Mouse (Mus musculus) liver, adult 2 months (tissue): Measurements from ENCODE around the gene Pnmal2. TPM values are rescaled to one million over a fixed set of nuclear protein-coding genes. Genes with fewer than 3 reads are reported as not detected.

ENCODE experiments used
- DNase-seq: peaks from one replicate; pipeline ENCODE4 v3.0.0-alpha.2; 2011; ENCODE audit warnings: low read depth, low spot score; ENCODE audit errors: extremely low read depth
- H3K27ac ChIP-seq: fragments of 200-500 bp; replicated peaks from 2 replicates; pipeline ENCODE4 v1.5.1; 2012; ENCODE audit warnings: low read depth, mild to moderate bottlenecking, control low read depth, inconsistent platforms, low read length; ENCODE audit not compliant: insufficient read depth
- H3K27me3 ChIP-seq: fragments of 200-500 bp; 2 replicates; pipeline ENCODE4 v1.6.1; 2012; ENCODE audit warnings: mild to moderate bottlenecking, moderate library complexity, low read length, inconsistent platforms; ENCODE audit not compliant: control insufficient read depth, insufficient read depth
- H3K36me3 ChIP-seq: fragments of 200-500 bp; 2 replicates; pipeline ENCODE4 v1.6.1; 2012; ENCODE audit warnings: low read length, inconsistent platforms; ENCODE audit not compliant: control insufficient read depth, insufficient read depth
- H3K4me1 ChIP-seq: fragments of 200-500 bp; 2 replicates; pipeline ENCODE4 v1.6.1; 2011; ENCODE audit warnings: low read length; ENCODE audit not compliant: control insufficient read depth, insufficient read depth
- H3K4me3 ChIP-seq: fragments of 200-500 bp; 2 replicates; pipeline ENCODE4 v1.5.1; 2011; ENCODE audit warnings: low read depth, mild to moderate bottlenecking, control low read depth, low read length, moderate library complexity; ENCODE audit not compliant: insufficient read depth
- H3K79me2 ChIP-seq: fragments of 200-500 bp; 2 replicates; pipeline ENCODE4 v1.6.1; 2012; ENCODE audit warnings: inconsistent platforms, mild to moderate bottlenecking, low read length, moderate library complexity; ENCODE audit not compliant: control insufficient read depth, insufficient read depth
- H3K9ac ChIP-seq: fragments of 200-500 bp; 2 replicates; pipeline ENCODE4 v1.6.1; 2012; ENCODE audit warnings: low read depth, mild to moderate bottlenecking, control low read depth, inconsistent platforms, low read length
- CTCF ChIP-seq: fragments of 200-500 bp; IDR thresholded peaks from 2 replicates; pipeline ENCODE4 v1.5.1; 2011; ENCODE audit warnings: low read depth, low read length, control low read depth
- POLR2A ChIP-seq: fragments of 200-500 bp; IDR thresholded peaks from 2 replicates; pipeline ENCODE4 v1.6.1; 2011; ENCODE audit warnings: low read length, control low read depth; ENCODE audit not compliant: insufficient read depth; ENCODE audit errors: extremely low read depth
- WGBS: fragments of 180-500 bp; shearing (Covaris S2); methylation state at CpG from one replicate; pipeline ENCODE4 v1.1.7; 2018; 5-methylcytosine and 5-hydroxymethylcytosine counted together
- polyA plus RNA-seq: library from polyadenylated mRNA; depleted of rRNA; stranded (reverse); fragments of >200 nt; gene quantifications from 2 replicates; pipeline ENCODE4 v1.2.3, GENCODE M21; 2012
- total RNA-seq: library from RNA; depleted of rRNA; stranded (reverse); fragments of >200 nt; gene quantifications from 2 replicates; pipeline ENCODE4 v1.2.3, GENCODE M21; 2014

The Pnmal2 gene
- total and polyA plus RNA-seq, 2 experiments, result under 0.01 to 0.02 TPM

- Histone ChIP-seq H3K9ac (no peak overlapping the region), H3K36me3 (no peaks in the 10 kb centered on the region), H3K27me3 (peaks cover 18% of the 10 kb centered on the region), H3K4me1 (no peaks in the 10 kb centered on the region), H3K79me2 (no peaks in the 10 kb centered on the region), H3K27ac (no peak overlapping the region), H3K4me3 (no peak overlapping the region)
- WGBS, result 53% methylated on average over 4 of the region's 4 CpGs
- TF ChIP-seq CTCF (no peak), POLR2A (no peak)
- no peak for DNase-seq
Observed at GRCm38 (mm10) chr7:16942861-16943260, 1.6 kb upstream of the Pnmal2 start.

DNA sequence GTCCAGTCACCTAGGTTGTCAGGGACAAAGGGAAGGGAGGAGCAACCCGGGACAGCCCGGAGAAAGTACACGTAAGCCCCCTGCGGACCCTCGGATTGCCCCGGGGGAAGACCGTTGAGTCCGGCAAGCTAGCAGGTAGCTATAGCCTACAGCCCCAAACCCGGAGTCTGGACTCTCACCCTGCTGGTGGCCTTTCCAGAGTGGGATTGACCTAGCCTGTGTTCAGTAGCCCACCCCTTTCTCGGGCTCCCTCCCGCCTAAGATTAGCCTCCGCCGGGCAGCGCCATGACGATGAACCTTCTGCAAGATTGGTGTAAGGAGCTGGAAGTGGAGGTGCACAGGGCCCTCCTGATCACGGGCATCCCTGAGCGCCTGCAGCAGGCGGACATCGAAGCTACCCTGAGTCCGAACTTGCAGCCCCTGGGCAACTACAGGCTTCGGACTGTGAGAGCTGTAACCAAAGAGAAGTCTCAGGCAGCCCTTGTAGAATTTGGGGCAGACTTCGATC, 380 bp downstream of the Pnmal2 start:
- 6% methylated on average over 22 of the region's 22 CpGs for WGBS
- peaks cover 18% of the 10 kb centered on the region for H3K27me3 ChIP-seq
- TF ChIP-seq POLR2A (no peak), CTCF (no peak)

GRCm38 (mm10) chr7:16945419-16945818, 937 bp downstream of the Pnmal2 start:
- no peaks in the 10 kb centered on the region for H3K36me3 ChIP-seq
- WGBS, result 27% methylated on average over 17 of the region's 17 CpGs
- peaks cover 18% of the 10 kb centered on the region for H3K27me3 ChIP-seq
- H3K9ac ChIP-seq, result no peak overlapping the region
- peaks cover 3% of the 10 kb centered on the region; the same call in 1 of the 2 replicates for H3K4me1 ChIP-seq
- TF ChIP-seq CTCF, result no peak
- TF ChIP-seq POLR2A, result no peak
- H3K79me2 ChIP-seq, result no peaks in the 10 kb centered on the region
- no peak overlapping the region for H3K27ac ChIP-seq
- no peak for DNase-seq
- H3K4me3 ChIP-seq, result no peak overlapping the region

More for the DNA sequence above, 380 bp downstream of the Pnmal2 start:
- no peak for DNase-seq
- Histone ChIP-seq H3K4me3 (peak overlapping the region; percentile 56; the same call in 1 of the 2 replicates), H3K36me3 (no peaks in the 10 kb centered on the region), H3K4me1 (0 out of 2 replicates have a peak, but pooled peaks cover under 1% of the 10 kb centered on the region), H3K79me2 (no peaks in the 10 kb centered on the region), H3K27ac (no peak overlapping the region), H3K9ac (peak overlapping the region; percentile 65)

GRCm38 (mm10) chr7:16946441-16947348, 2.2 kb downstream of the Pnmal2 start:
- no peak overlapping the region for H3K4me3 ChIP-seq
- no peaks in the 10 kb centered on the region for H3K36me3 ChIP-seq
- DNase-seq, result no peak

DNA sequence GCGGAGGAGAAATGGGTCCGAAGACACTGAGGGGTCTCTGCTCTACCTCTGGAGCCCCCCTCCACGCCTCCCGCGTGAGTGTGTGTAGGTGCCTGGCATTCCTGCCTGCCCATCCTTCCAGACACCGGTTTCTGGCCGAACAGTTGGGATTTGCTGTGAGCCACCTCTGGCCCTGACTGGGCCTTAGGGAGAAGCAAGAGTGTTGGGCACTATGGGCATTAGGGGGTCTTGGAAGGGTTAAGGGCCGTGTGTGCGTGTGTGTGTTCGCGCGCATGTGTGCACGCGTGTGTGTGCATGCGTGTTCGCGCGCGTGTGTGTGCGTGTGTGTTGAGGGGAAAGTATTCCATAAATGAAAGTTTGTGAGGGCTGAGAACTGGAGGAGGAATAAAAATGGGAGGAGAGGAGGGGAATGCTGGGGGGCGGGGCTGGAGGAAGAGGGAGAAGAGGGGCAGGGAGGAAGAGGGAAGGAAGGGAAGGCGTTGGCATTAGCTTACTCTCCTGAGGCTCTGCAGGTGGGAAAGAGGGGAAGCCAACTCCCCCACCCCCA, 2.9 kb downstream of the Pnmal2 start:
- Histone ChIP-seq H3K4me1 (peaks cover 3% of the 10 kb centered on the region; the same call in 1 of the 2 replicates), H3K4me3 (no peak overlapping the region), H3K9ac (no peak overlapping the region), H3K27me3 (peaks cover 18% of the 10 kb centered on the region), H3K79me2 (no peaks in the 10 kb centered on the region), H3K36me3 (no peaks in the 10 kb centered on the region), H3K27ac (no peak overlapping the region)
- no peak for TF ChIP-seq POLR2A
- no peak for TF ChIP-seq CTCF
- no peak for DNase-seq
- 28% methylated on average over 21 of the region's 22 CpGs for WGBS

More at GRCm38 (mm10) chr7:16946441-16947348, 2.2 kb downstream of the Pnmal2 start:
- 8% methylated on average over 53 of the region's 53 CpGs for WGBS
- Histone ChIP-seq H3K9ac (no peak overlapping the region), H3K27me3 (peaks cover 18% of the 10 kb centered on the region), H3K79me2 (no peaks in the 10 kb centered on the region), H3K4me1 (peaks cover 3% of the 10 kb centered on the region; the same call in 1 of the 2 replicates), H3K27ac (no peak overlapping the region)
- TF ChIP-seq CTCF (no peak), POLR2A (no peak)
